ENCODE assay signal across 10 mouse cellular contexts in genomic region chr19:26465228-26465627, GRCm38 (mm10).
DNase-seq lines count a peak whose midpoint lies in the region; ATAC-seq lines count a peak whose summit lies in the region.
"Had no signal": no experiment of that assay in that cellular context is flagged by ENCODE, and none has a peak within 500 bp of the region (broad histone marks: within the 10 kb centered on the region; RNA-seq: fewer than 3 reads in every experiment).

No protein-coding gene starts in this region.

- no peaks in the 10 kb centered on the region for H3K9me3 ChIP-seq in limb, embryonic 11.5 days (ENCODE audit: control insufficient read depth, low read length)
- no peaks in the 10 kb centered on the region for H3K9me3 ChIP-seq in limb, embryonic 10.5 days (replicated peaks)
- H3K9me3 ChIP-seq: G1E had no signal

- no peaks in the 10 kb centered on the region for H3K27me3 ChIP-seq in limb, embryonic 11.5 days (ENCODE audit: control insufficient read depth, insufficient read depth, low read length)
- H3K27me3 ChIP-seq in limb, embryonic 10.5 days (ENCODE audit: low read depth, poor library complexity, severe bottlenecking): no peaks in the 10 kb centered on the region

- DNase-seq in cerebellum, adult 8-10 months: peak; percentile 8
- no peak for DNase-seq in cerebellum, adult 11 months
- peak; percentile 36 for DNase-seq in limb, embryonic 11.5 days (ENCODE audit: low spot score)
- no peak for DNase-seq in limb, embryonic 10.5 days (ENCODE audit: low spot score)
- peak; percentile 36 for DNase-seq in R1 (ENCODE audit: low read depth, low spot score)
- no peak for DNase-seq in gastrocnemius, adult 8-10 months (ENCODE audit: low spot score in 2 of 2)
- no peak for DNase-seq in frontal cortex, postnatal 14 days (ENCODE audit: low spot score in 2 of 2)

- WGBS in limb, embryonic 11.5 days: 40% methylated on average over 2 of the region's 2 CpGs
- WGBS in limb, embryonic 10.5 days: 43% methylated on average over 2 of the region's 2 CpGs

- H3K4me3 ChIP-seq in limb, embryonic 11.5 days (ENCODE audit: low read depth, low read length): no peak overlapping the region
- no peak overlapping the region for H3K4me3 ChIP-seq in limb, embryonic 10.5 days

- no peaks in the 10 kb centered on the region for H3K4me1 ChIP-seq in limb, embryonic 11.5 days (ENCODE audit: control insufficient read depth, insufficient read depth, low read length)
- peaks cover 15% of the 10 kb centered on the region for H3K4me1 ChIP-seq in limb, embryonic 10.5 days

- no peak overlapping the region for H3K9ac ChIP-seq in limb, embryonic 11.5 days (ENCODE audit: low read length)

- H3K36me3 ChIP-seq in limb, embryonic 11.5 days (ENCODE audit: control insufficient read depth, insufficient read depth, low read length): no peaks in the 10 kb centered on the region
- no peaks in the 10 kb centered on the region for H3K36me3 ChIP-seq in limb, embryonic 10.5 days
- H3K36me3 ChIP-seq: G1E had no signal

- no peak overlapping the region for H3K27ac ChIP-seq in limb, embryonic 11.5 days (replicated peaks; ENCODE audit: low read depth, low read length)
- H3K27ac ChIP-seq in limb, embryonic 10.5 days: no peak overlapping the region
- H3K27ac ChIP-seq: macrophage had no signal

- ATAC-seq in limb, embryonic 11.5 days (ENCODE audit: insufficient number of reproducible peaks, low FRiP score, low TSS enrichment, low read depth): no peak
- peak; percentile 37; the same call in 1 of the 2 replicates for ATAC-seq in granulocyte monocyte progenitor cell, adult 5-6 weeks (replicated peaks; ENCODE audit: poor library complexity, severe bottlenecking)

- H3K4me2 ChIP-seq in limb, embryonic 11.5 days (ENCODE audit: low read depth, severe bottlenecking): no peak overlapping the region

Comparison
In these comparisons a context has a peak if more than half of its experiments do, and no peak if none do; other contexts are left out.
1. DNase-seq: peak in cerebellum, adult 8-10 months (single experiment), limb, embryonic 11.5 days (single experiment) and R1 (single experiment); none in cerebellum, adult 11 months (single experiment), limb, embryonic 10.5 days (single experiment), gastrocnemius, adult 8-10 months (0 of 2) and frontal cortex, postnatal 14 days (0 of 2).